Mouse (Mus musculus) spleen, adult 2 months (tissue): Measurements from ENCODE around the gene Ahcyl1.

ENCODE experiments used
- CTCF ChIP-seq: fragments of 200-500 bp; IDR thresholded peaks from 2 replicates; pipeline ENCODE4 v1.5.1; 2011; ENCODE audit warnings: mild to moderate bottlenecking, inconsistent platforms; ENCODE audit not compliant: insufficient read depth, insufficient read length, insufficient replicate concordance; ENCODE audit errors: extremely low read depth
- POLR2A ChIP-seq: fragments of 200-500 bp; IDR thresholded peaks from 2 replicates; pipeline ENCODE4 v1.6.1; 2011; ENCODE audit warnings: low read depth, low read length, inconsistent platforms

DNA sequence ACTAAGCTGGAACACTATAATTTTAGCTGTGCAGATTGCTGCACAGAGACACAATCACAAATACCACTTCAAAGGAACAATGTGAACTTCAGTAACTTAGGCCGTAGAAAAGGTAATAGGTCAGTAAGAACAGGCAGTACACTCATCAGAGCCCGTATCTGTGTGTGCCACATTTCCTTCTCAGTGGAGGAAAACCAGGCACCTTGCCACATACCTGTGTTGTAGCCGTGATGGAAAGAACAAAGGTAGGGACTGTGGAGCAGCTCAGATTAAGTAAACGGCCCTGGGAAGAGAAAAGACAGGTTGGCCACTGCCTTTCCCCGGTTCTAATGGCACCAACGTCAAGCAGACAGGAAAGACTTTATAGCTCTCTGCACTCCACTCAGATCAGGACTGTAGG, 28.9 kb downstream of the Ahcyl1 start:
- TF ChIP-seq CTCF (no peak), POLR2A (no peak)
